Mouse (Mus musculus) kidney, adult 2 months (tissue): ENCODE data around the gene Tmx2. TPM values are rescaled to one million over a fixed set of nuclear protein-coding genes. Genes with fewer than 3 reads are reported as not detected.
A peak's percentile ranks its signal among the peaks of the same experiment; 100 is the strongest.

Experiments
- DNase-seq: peaks from one replicate; pipeline ENCODE4 v3.0.0; 2021
- H3K27ac ChIP-seq: fragments of 200-500 bp; 2 replicates; pipeline ENCODE4 v1.5.1; 2012; ENCODE audit warnings: low read depth, low read length, control low read depth, inconsistent platforms; ENCODE audit not compliant: insufficient read depth
- H3K27me3 ChIP-seq: fragments of 200-500 bp; replicated peaks from 2 replicates; pipeline ENCODE4 v1.6.1; 2012; ENCODE audit warnings: mild to moderate bottlenecking, moderate library complexity, low read length, inconsistent platforms; ENCODE audit not compliant: control insufficient read depth, insufficient read depth
- H3K36me3 ChIP-seq: fragments of 200-500 bp; 2 replicates; pipeline ENCODE4 v1.6.1; 2012; ENCODE audit warnings: mild to moderate bottlenecking, moderate library complexity, low read length, inconsistent platforms; ENCODE audit not compliant: control insufficient read depth, insufficient read depth
- H3K4me1 ChIP-seq: fragments of 200-500 bp; 2 replicates; pipeline ENCODE4 v1.6.1; 2011; ENCODE audit warnings: low read length; ENCODE audit not compliant: control insufficient read depth, insufficient read depth
- H3K4me3 ChIP-seq: fragments of 200-500 bp; 2 replicates; pipeline ENCODE4 v1.5.1; 2011; ENCODE audit warnings: mild to moderate bottlenecking, low read depth, low read length, control low read depth; ENCODE audit not compliant: insufficient read depth
- CTCF ChIP-seq: fragments of 200-500 bp; conservative IDR thresholded peaks from 2 replicates; pipeline ENCODE4 v1.5.1; 2011; ENCODE audit warnings: low read depth, mild to moderate bottlenecking, control low read depth, low read length, moderate library complexity, mixed read lengths; ENCODE audit not compliant: insufficient read depth, insufficient read length
- POLR2A ChIP-seq: fragments of 200-500 bp; IDR thresholded peaks from one replicate; pipeline ENCODE4 v1.6.1; 2011; ENCODE audit warnings: low read depth, low read length, control low read depth
- WGBS: fragments of 180-500 bp; shearing (Covaris S2); methylation state at CpG from one replicate; pipeline ENCODE4 v1.1.7; 2018; 5-methylcytosine and 5-hydroxymethylcytosine counted together
- polyA plus RNA-seq: library from polyadenylated mRNA; depleted of rRNA; stranded (reverse); fragments of >200 nt; gene quantifications from 2 replicates; pipeline ENCODE4 v1.2.3, GENCODE M21; 2012

Tmx2 gene
- polyA plus RNA-seq, 1 experiment = 188 TPM

- 1% methylated on average over 15 of the region's 15 CpGs for WGBS
- Histone ChIP-seq H3K4me3 (peak within 1 kb of the TSS; percentile 100), H3K4me1 (peaks cover 10% of the 10 kb centered on the region; the same call in 1 of the 2 replicates), H3K36me3 (no peaks in the 10 kb centered on the region), H3K27me3 (no peaks in the 10 kb centered on the region), H3K27ac (peak within 1 kb of the TSS; percentile 100)
- TF ChIP-seq POLR2A = peak; percentile 63
- no peak for TF ChIP-seq CTCF
- DNase-seq = peak; percentile 95
These were observed 28.3 kb downstream of the Tmx2 start, which contains the start of gene Ctnnd1 for GRCm38 (mm10) chr2:84650464-84651195. Ctnnd1 (minus strand) TSS chr2:84650765.

GRCm38 (mm10) chr2:84649674-84650073, 29.3 kb downstream of the Tmx2 start:
- peak overlapping the region; percentile 82 for H3K27ac ChIP-seq
- WGBS = 0% methylated on average over 10 of the region's 10 CpGs
- peak overlapping the region; percentile 100 for H3K4me3 ChIP-seq
- H3K4me1 ChIP-seq = peaks cover 10% of the 10 kb centered on the region; the same call in 1 of the 2 replicates
- no peaks in the 10 kb centered on the region for H3K27me3 ChIP-seq
- peak; percentile 38 for DNase-seq
- TF ChIP-seq POLR2A (no peak), CTCF (no peak)
- no peaks in the 10 kb centered on the region for H3K36me3 ChIP-seq

- H3K4me1 ChIP-seq = peaks cover 16% of the 10 kb centered on the region; the same call in 1 of the 2 replicates
- TF ChIP-seq CTCF (0 out of 2 replicates have a peak, but pooled peaks have one; percentile 5), POLR2A (no peak)
- H3K36me3 ChIP-seq = no peaks in the 10 kb centered on the region
- no peak overlapping the region for H3K27ac ChIP-seq
- H3K27me3 ChIP-seq = no peaks in the 10 kb centered on the region
- no peak for DNase-seq
- peak overlapping the region; percentile 48 for H3K4me3 ChIP-seq
- 8% methylated on average over 6 of the region's 6 CpGs for WGBS
These were observed 30.6 kb downstream of the Tmx2 start for GRCm38 (mm10) chr2:84648369-84648768.

GRCm38 (mm10) chr2:84647051-84647568, 31.8 kb downstream of the Tmx2 start:
- Histone ChIP-seq H3K4me1 (peaks cover 19% of the 10 kb centered on the region; the same call in 1 of the 2 replicates), H3K27me3 (no peaks in the 10 kb centered on the region), H3K27ac (no peak overlapping the region), H3K4me3 (no peak overlapping the region), H3K36me3 (no peaks in the 10 kb centered on the region)
- TF ChIP-seq POLR2A = no peak
- no peak for TF ChIP-seq CTCF
- DNase-seq = no peak
- 74% methylated on average over 6 of the region's 6 CpGs for WGBS

- Histone ChIP-seq H3K36me3 (no peaks in the 10 kb centered on the region), H3K4me1 (peaks cover 27% of the 10 kb centered on the region), H3K4me3 (no peak overlapping the region), H3K27ac (no peak overlapping the region; the same call in 1 of the 2 replicates), H3K27me3 (no peaks in the 10 kb centered on the region)
- TF ChIP-seq POLR2A = no peak
- TF ChIP-seq CTCF = no peak
- 15% methylated on average over 1 of the region's 1 CpGs for WGBS
- no peak for DNase-seq
These were observed 32.8 kb downstream of the Tmx2 start for GRCm38 (mm10) chr2:84646138-84646537.

- Histone ChIP-seq H3K27ac (no peak overlapping the region), H3K4me1 (peaks cover 44% of the 10 kb centered on the region), H3K36me3 (no peaks in the 10 kb centered on the region), H3K27me3 (no peaks in the 10 kb centered on the region), H3K4me3 (no peak overlapping the region)
- TF ChIP-seq POLR2A (no peak), CTCF (no peak)
- DNase-seq = no peak
These were observed 38.1 kb downstream of the Tmx2 start for GRCm38 (mm10) chr2:84640833-84641232.

GRCm38 (mm10) chr2:84638428-84639220, 40.3 kb downstream of the Tmx2 start:
- no peak for TF ChIP-seq CTCF
- no peak for TF ChIP-seq POLR2A
- H3K27ac ChIP-seq = peak overlapping the region; percentile 94
- 13% methylated on average over 5 of the region's 5 CpGs for WGBS
- no peak overlapping the region for H3K4me3 ChIP-seq
- H3K4me1 ChIP-seq = peaks cover 56% of the 10 kb centered on the region
- no peaks in the 10 kb centered on the region for H3K36me3 ChIP-seq
- no peaks in the 10 kb centered on the region for H3K27me3 ChIP-seq
- peak; percentile 64 for DNase-seq
